Comparison of ENCODE assay signal across 14 mouse cellular contexts in genomic region chr9:120861788-120862345, GRCm38 (mm10).
DNase-seq lines count a peak whose midpoint lies in the region; ATAC-seq and TF ChIP-seq lines count a peak whose summit lies in the region.
"Had no signal": no experiment of that assay in that cellular context is flagged by ENCODE, and none has a peak within 500 bp of the region (broad histone marks: within the 10 kb centered on the region; RNA-seq: fewer than 3 reads in every experiment).

No protein-coding gene starts in this region.

- peaks cover 22% of the 10 kb centered on the region for H3K4me1 ChIP-seq in forebrain, embryonic 10.5 days
- H3K4me1 ChIP-seq in forebrain, postnatal 0 days (ENCODE audit: insufficient read depth), result 0 out of 2 replicates have a peak, but pooled peaks cover 4% of the 10 kb centered on the region
- no peaks in the 10 kb centered on the region for H3K4me1 ChIP-seq in embryonic facial prominence, embryonic 11.5 days (ENCODE audit: control insufficient read depth, insufficient read depth, low read length)
- peaks cover 39% of the 10 kb centered on the region for H3K4me1 ChIP-seq in hindbrain, embryonic 13.5 days (replicated peaks)
- H3K4me1 ChIP-seq in midbrain, embryonic 16.5 days (ENCODE audit: control insufficient read depth, insufficient read depth, low read length), result peaks cover 22% of the 10 kb centered on the region
- no peaks in the 10 kb centered on the region for H3K4me1 ChIP-seq in liver, postnatal 0 days (ENCODE audit: insufficient read depth)
- peaks cover 6% of the 10 kb centered on the region for H3K4me1 ChIP-seq in intestine, embryonic 16.5 days (ENCODE audit: control insufficient read depth, insufficient read depth, low read length)

- H3K4me2 ChIP-seq in forebrain, postnatal 0 days (ENCODE audit: low read depth), result no peak overlapping the region
- no peak overlapping the region for H3K4me2 ChIP-seq in embryonic facial prominence, embryonic 11.5 days (ENCODE audit: low read depth, low read length)
- H3K4me2 ChIP-seq in hindbrain, embryonic 13.5 days, result no peak overlapping the region
- H3K4me2 ChIP-seq in midbrain, embryonic 16.5 days (ENCODE audit: low read length), result no peak overlapping the region
- H3K4me2 ChIP-seq in liver, postnatal 0 days (ENCODE audit: low read depth, low read length), result no peak overlapping the region
- no peak overlapping the region for H3K4me2 ChIP-seq in intestine, embryonic 16.5 days (ENCODE audit: low read depth, low read length)

- H3K36me3 ChIP-seq in forebrain, embryonic 10.5 days (replicated peaks), result no peaks in the 10 kb centered on the region
- H3K36me3 ChIP-seq in forebrain, postnatal 0 days (ENCODE audit: insufficient read depth), result no peaks in the 10 kb centered on the region
- no peaks in the 10 kb centered on the region for H3K36me3 ChIP-seq in embryonic facial prominence, embryonic 11.5 days (replicated peaks; ENCODE audit: control insufficient read depth, insufficient read depth, low read depth, low read length)
- no peaks in the 10 kb centered on the region for H3K36me3 ChIP-seq in hindbrain, embryonic 13.5 days
- no peaks in the 10 kb centered on the region for H3K36me3 ChIP-seq in midbrain, embryonic 16.5 days (ENCODE audit: control insufficient read depth, insufficient read depth, low read length)
- H3K36me3 ChIP-seq in liver, postnatal 0 days (replicated peaks; ENCODE audit: insufficient read depth, low read length), result no peaks in the 10 kb centered on the region
- no peaks in the 10 kb centered on the region for H3K36me3 ChIP-seq in intestine, embryonic 16.5 days (ENCODE audit: control insufficient read depth, insufficient read depth, low read length)

- ATAC-seq in forebrain, postnatal 0 days, result no peak
- ATAC-seq in embryonic facial prominence, embryonic 11.5 days (replicated peaks; ENCODE audit: insufficient number of reproducible peaks, low FRiP score, low TSS enrichment, low read depth), result 0 out of 2 replicates have a peak, but pooled peaks have one; percentile 32
- no peak for ATAC-seq in hindbrain, embryonic 13.5 days (ENCODE audit: low FRiP score)
- peak; percentile 53; the same call in 1 of the 2 replicates for ATAC-seq in midbrain, embryonic 16.5 days
- no peak for ATAC-seq in liver, postnatal 0 days
- ATAC-seq in intestine, embryonic 16.5 days, result no peak
- ATAC-seq: intestine, postnatal 0 days had no signal

- no peak for TF ChIP-seq EP300 in liver, postnatal 0 days (IDR thresholded peaks at IDR 0.05; ENCODE audit: low read depth)

- no peak for TF ChIP-seq CTCF in forebrain, postnatal 0 days (IDR thresholded peaks at IDR 0.05; ENCODE audit: low read depth)
- TF ChIP-seq CTCF in liver, postnatal 0 days (IDR thresholded peaks at IDR 0.05; ENCODE audit: low read depth), result no peak

- 75% methylated on average over 12 of the region's 12 CpGs for WGBS in forebrain, embryonic 10.5 days
- 35% methylated on average over 12 of the region's 12 CpGs for WGBS in forebrain, postnatal 0 days
- 67% methylated on average over 12 of the region's 12 CpGs for WGBS in embryonic facial prominence, embryonic 11.5 days
- 35% methylated on average over 12 of the region's 12 CpGs for WGBS in hindbrain, embryonic 13.5 days
- WGBS in midbrain, embryonic 16.5 days, result 22% methylated on average over 12 of the region's 12 CpGs
- 78% methylated on average over 12 of the region's 12 CpGs for WGBS in liver, postnatal 0 days (ENCODE audit: insufficient replicate concordance)
- 54% methylated on average over 12 of the region's 12 CpGs for WGBS in intestine, embryonic 16.5 days

- H3K27me3 ChIP-seq in forebrain, embryonic 10.5 days (ENCODE audit: poor library complexity, severe bottlenecking), result no peaks in the 10 kb centered on the region; the same call in 1 of the 2 replicates
- no peaks in the 10 kb centered on the region for H3K27me3 ChIP-seq in forebrain, postnatal 0 days (ENCODE audit: insufficient read depth, low read length)
- no peaks in the 10 kb centered on the region for H3K27me3 ChIP-seq in embryonic facial prominence, embryonic 11.5 days (ENCODE audit: control insufficient read depth, insufficient read depth, low read length)
- peaks cover 15% of the 10 kb centered on the region; the same call in 1 of the 2 replicates for H3K27me3 ChIP-seq in hindbrain, embryonic 13.5 days
- no peaks in the 10 kb centered on the region for H3K27me3 ChIP-seq in midbrain, embryonic 16.5 days (ENCODE audit: control insufficient read depth, insufficient read depth, low read depth, low read length)
- no peaks in the 10 kb centered on the region for H3K27me3 ChIP-seq in liver, postnatal 0 days (ENCODE audit: insufficient read depth, low read length)
- no peaks in the 10 kb centered on the region for H3K27me3 ChIP-seq in intestine, embryonic 16.5 days (replicated peaks; ENCODE audit: control insufficient read depth, insufficient read depth, low read length)

- no peak overlapping the region for H3K4me3 ChIP-seq in forebrain, embryonic 10.5 days
- no peak overlapping the region for H3K4me3 ChIP-seq in forebrain, postnatal 0 days (ENCODE audit: low read depth, low read length)
- no peak overlapping the region for H3K4me3 ChIP-seq in embryonic facial prominence, embryonic 11.5 days (ENCODE audit: low read depth, low read length)
- no peak overlapping the region for H3K4me3 ChIP-seq in hindbrain, embryonic 13.5 days
- H3K4me3 ChIP-seq in midbrain, embryonic 16.5 days (ENCODE audit: low read depth, low read length), result no peak overlapping the region
- H3K4me3 ChIP-seq in liver, postnatal 0 days (ENCODE audit: low read depth, low read length), result no peak overlapping the region
- no peak overlapping the region for H3K4me3 ChIP-seq in intestine, embryonic 16.5 days (ENCODE audit: low read length)

- H3K9me3 ChIP-seq in forebrain, embryonic 10.5 days, result no peaks in the 10 kb centered on the region
- no peaks in the 10 kb centered on the region for H3K9me3 ChIP-seq in forebrain, postnatal 0 days (ENCODE audit: low read length)
- no peaks in the 10 kb centered on the region for H3K9me3 ChIP-seq in embryonic facial prominence, embryonic 11.5 days (replicated peaks; ENCODE audit: control insufficient read depth, low read length)
- no peaks in the 10 kb centered on the region for H3K9me3 ChIP-seq in hindbrain, embryonic 13.5 days
- no peaks in the 10 kb centered on the region for H3K9me3 ChIP-seq in midbrain, embryonic 16.5 days (replicated peaks; ENCODE audit: control insufficient read depth, low read length, poor library complexity, severe bottlenecking)
- H3K9me3 ChIP-seq in liver, postnatal 0 days (ENCODE audit: low read length), result no peaks in the 10 kb centered on the region
- H3K9me3 ChIP-seq in intestine, embryonic 16.5 days (ENCODE audit: control insufficient read depth, low read length), result no peaks in the 10 kb centered on the region

- no peak for DNase-seq in forebrain, embryonic 10.5 days (ENCODE audit: extremely low spot score, low spot score)
- no peak for DNase-seq in forebrain, postnatal 0 days
- DNase-seq in embryonic facial prominence, embryonic 11.5 days (ENCODE audit: low spot score), result no peak
- DNase-seq in adrenal gland, adult 18-20 months (ENCODE audit: low spot score in 2 of 2), result no peak
- no peak for DNase-seq in liver, postnatal 0 days
- DNase-seq: adrenal gland, postnatal 25 days; cerebellum, adult 2 months; heart, postnatal 10 days; kidney, postnatal 36 days; layer of hippocampus, postnatal 36 days had no signal

- no peak overlapping the region for H3K9ac ChIP-seq in forebrain, postnatal 0 days
- no peak overlapping the region for H3K9ac ChIP-seq in embryonic facial prominence, embryonic 11.5 days (replicated peaks; ENCODE audit: low read length)
- H3K9ac ChIP-seq in hindbrain, embryonic 13.5 days, result no peak overlapping the region
- H3K9ac ChIP-seq in midbrain, embryonic 16.5 days (ENCODE audit: low read depth, low read length), result peak overlapping the region; percentile 38
- no peak overlapping the region for H3K9ac ChIP-seq in liver, postnatal 0 days (replicated peaks)
- no peak overlapping the region for H3K9ac ChIP-seq in intestine, embryonic 16.5 days (ENCODE audit: low read depth, low read length)

- peak overlapping the region; percentile 31 for H3K27ac ChIP-seq in forebrain, embryonic 10.5 days
- no peak overlapping the region for H3K27ac ChIP-seq in forebrain, postnatal 0 days (ENCODE audit: low read depth, low read length)
- H3K27ac ChIP-seq in embryonic facial prominence, embryonic 11.5 days (replicated peaks; ENCODE audit: low read depth, low read length), result no peak overlapping the region
- H3K27ac ChIP-seq in hindbrain, embryonic 13.5 days, result peak overlapping the region; percentile 65
- H3K27ac ChIP-seq in midbrain, embryonic 16.5 days (ENCODE audit: low read length), result peak overlapping the region; percentile 26; the same call in 1 of the 2 replicates
- no peak overlapping the region for H3K27ac ChIP-seq in liver, postnatal 0 days (ENCODE audit: low read depth)
- no peak overlapping the region for H3K27ac ChIP-seq in intestine, embryonic 16.5 days (ENCODE audit: low read length)

Comparison
In these comparisons a context has a peak if more than half of its experiments do, and no peak if none do; other contexts are left out.
1. H3K27ac ChIP-seq: peak in forebrain, embryonic 10.5 days (single experiment), hindbrain, embryonic 13.5 days (single experiment) and midbrain, embryonic 16.5 days (single experiment); none in forebrain, postnatal 0 days (single experiment), embryonic facial prominence, embryonic 11.5 days (single experiment), liver, postnatal 0 days (single experiment) and intestine, embryonic 16.5 days (single experiment).
2. ATAC-seq: peak in embryonic facial prominence, embryonic 11.5 days (single experiment) and midbrain, embryonic 16.5 days (single experiment); none in forebrain, postnatal 0 days (single experiment), hindbrain, embryonic 13.5 days (single experiment), liver, postnatal 0 days (single experiment) and intestine, embryonic 16.5 days (single experiment).